Mouse (Mus musculus) midbrain, embryonic 13.5 days (tissue): Measurements from ENCODE around the gene Nags. TPM values are rescaled to one million over a fixed set of nuclear protein-coding genes. Genes with fewer than 3 reads are reported as not detected.

Experiments used
- ATAC-seq: fragments of 200-750 bp; cut with Nextera tagmentation; 2 replicates; pipeline ENCODE4 v1.8.0; 2017; ENCODE audit warnings: mild to moderate bottlenecking, moderate TSS enrichment, moderate library complexity
- H3K27ac ChIP-seq: fragments of 300-500 bp; sonication (generic); 2 replicates; pipeline ENCODE4 v1.5.1; 2015; ENCODE audit warnings: inconsistent platforms, mild to moderate bottlenecking, moderate library complexity
- H3K27me3 ChIP-seq: fragments of 300-500 bp; sonication (generic); 2 replicates; pipeline ENCODE4 v1.6.1; 2015; ENCODE audit warnings: mild to moderate bottlenecking, inconsistent platforms
- H3K36me3 ChIP-seq: fragments of 300-500 bp; sonication (generic); 2 replicates; pipeline ENCODE4 v1.6.1; 2015; ENCODE audit warnings: mild to moderate bottlenecking, inconsistent platforms
- H3K4me1 ChIP-seq: fragments of 300-500 bp; sonication (generic); replicated peaks from 2 replicates; pipeline ENCODE4 v1.6.1; 2015; ENCODE audit warnings: inconsistent platforms
- H3K4me2 ChIP-seq: fragments of 300-500 bp; sonication (generic); replicated peaks from 2 replicates; pipeline ENCODE4 v1.6.1; 2015; ENCODE audit warnings: moderate library complexity, mild to moderate bottlenecking, inconsistent platforms
- H3K4me3 ChIP-seq: fragments of 300-500 bp; sonication (generic); replicated peaks from 2 replicates; pipeline ENCODE4 v1.5.1; 2015; ENCODE audit warnings: mild to moderate bottlenecking, inconsistent platforms
- H3K9ac ChIP-seq: fragments of 300-500 bp; sonication (generic); replicated peaks from 2 replicates; pipeline ENCODE4 v1.6.1; 2015; ENCODE audit warnings: mild to moderate bottlenecking, inconsistent platforms
- H3K9me3 ChIP-seq: fragments of 300-500 bp; sonication (generic); 2 replicates; pipeline ENCODE4 v1.6.1; 2016; ENCODE audit warnings: mild to moderate bottlenecking, inconsistent platforms
- WGBS: fragments of 180-500 bp; shearing (Covaris S2); methylation state at CpG from one replicate; pipeline ENCODE4 v1.1.7; 2015; 5-methylcytosine and 5-hydroxymethylcytosine counted together
- polyA plus RNA-seq: library from polyadenylated mRNA; unstranded; fragments of >200 nt; fragmentation: Nextera tagmentation; extraction: Ambion mirVana; gene quantifications from 2 replicates; pipeline ENCODE4 v1.2.1, GENCODE M21; 2015

The Nags gene
- polyA plus RNA-seq, 1 experiment from 2014 or later: 0.09 TPM

- no peak for ATAC-seq
- 43% methylated on average over 4 of the region's 4 CpGs for WGBS
- H3K4me2 ChIP-seq: peak overlapping the region; percentile 66
These were observed 45.5 kb downstream of the Nags start for GRCm38 (mm10) chr11:102190848-102191247.

GRCm38 (mm10) chr11:102193657-102194440, 48.5 kb downstream of the Nags start:
- 90% methylated on average over 9 of the region's 9 CpGs for WGBS

More at GRCm38 (mm10) chr11:102190848-102191247, 45.5 kb downstream of the Nags start:
- peak overlapping the region; percentile 59 for H3K4me3 ChIP-seq
- peak overlapping the region; percentile 67 for H3K9ac ChIP-seq
- no peaks in the 10 kb centered on the region for H3K27me3 ChIP-seq
- peaks cover 38% of the 10 kb centered on the region for H3K36me3 ChIP-seq
- peaks cover 21% of the 10 kb centered on the region for H3K4me1 ChIP-seq
- no peaks in the 10 kb centered on the region for H3K9me3 ChIP-seq
- H3K27ac ChIP-seq: no peak overlapping the region

GRCm38 (mm10) chr11:102196018-102196797, 50.9 kb downstream of the Nags start:
- Histone ChIP-seq H3K36me3 (peaks cover 91% of the 10 kb centered on the region), H3K9ac (no peak overlapping the region), H3K27me3 (no peaks in the 10 kb centered on the region), H3K4me2 (no peak overlapping the region), H3K27ac (no peak overlapping the region), H3K4me3 (no peak overlapping the region), H3K4me1 (peaks cover 3% of the 10 kb centered on the region), H3K9me3 (no peaks in the 10 kb centered on the region)
- WGBS: 89% methylated on average over 21 of the region's 21 CpGs
- peak; percentile 15; the same call in 1 of the 2 replicates for ATAC-seq

More at GRCm38 (mm10) chr11:102193657-102194440, 48.5 kb downstream of the Nags start:
- Histone ChIP-seq H3K27me3 (no peaks in the 10 kb centered on the region), H3K4me1 (peaks cover 20% of the 10 kb centered on the region), H3K4me3 (no peak overlapping the region), H3K9ac (no peak overlapping the region), H3K4me2 (no peak overlapping the region), H3K9me3 (no peaks in the 10 kb centered on the region), H3K36me3 (peaks cover 68% of the 10 kb centered on the region), H3K27ac (no peak overlapping the region)
- ATAC-seq: no peak

- Histone ChIP-seq H3K36me3 (peaks cover 98% of the 10 kb centered on the region), H3K9me3 (no peaks in the 10 kb centered on the region), H3K9ac (no peak overlapping the region), H3K4me1 (no peaks in the 10 kb centered on the region), H3K4me3 (no peak overlapping the region), H3K27ac (no peak overlapping the region), H3K4me2 (no peak overlapping the region), H3K27me3 (no peaks in the 10 kb centered on the region)
- ATAC-seq: no peak
- WGBS: 68% methylated on average over 6 of the region's 6 CpGs
These were observed 52.9 kb downstream of the Nags start for GRCm38 (mm10) chr11:102198245-102198644.

Other genes with a start within 250 kb of the Nags start
- 0.07 and 0.24 TPM in 2 replicates for gene Sost, start 178.5 kb upstream of the Nags start, polyA plus RNA-seq
- gene Cfap97d1, start 161.2 kb upstream of the Nags start, polyA plus RNA-seq: not detected in 2 replicates
- 11.3 and 11.8 TPM in 2 replicates for gene Dusp3, start 158.5 kb upstream of the Nags start, polyA plus RNA-seq
- gene Mpp3, start 117.1 kb upstream of the Nags start, polyA plus RNA-seq: 45.3 and 46.4 TPM in 2 replicates
- gene Cd300lg, start 104.0 kb upstream of the Nags start, polyA plus RNA-seq: 0.32 and 0.40 TPM in 2 replicates
- gene Mpp2, start 57.0 kb upstream of the Nags start, polyA plus RNA-seq: 24.5 and 26.7 TPM in 2 replicates
- gene Ppy, start 44.2 kb upstream of the Nags start, polyA plus RNA-seq: not detected in 2 replicates
- not detected in 2 replicates for gene Pyy, start 37.7 kb upstream of the Nags start, polyA plus RNA-seq
- 40.5 and 42.5 TPM in 2 replicates for gene Tmem101, start 10.9 kb downstream of the Nags start, polyA plus RNA-seq
- 141 and 156 TPM in 2 replicates for gene Lsm12, start 39.8 kb downstream of the Nags start, polyA plus RNA-seq
- 31.4 and 32.9 TPM in 2 replicates for gene G6pc3, start 44.1 kb downstream of the Nags start, polyA plus RNA-seq
- 80.5 and 106 TPM in 2 replicates for gene Hdac5, start 84.7 kb downstream of the Nags start, polyA plus RNA-seq
- 4.6 and 5.6 TPM in 2 replicates for gene BC030867, start 103.4 kb downstream of the Nags start, polyA plus RNA-seq
- not detected in 2 replicates for gene Asb16, start 123.2 kb downstream of the Nags start, polyA plus RNA-seq
- gene Tmub2, start 139.4 kb downstream of the Nags start, polyA plus RNA-seq: 79.0 and 83.4 TPM in 2 replicates
- gene Atxn7l3, start 151.1 kb downstream of the Nags start, polyA plus RNA-seq: 28.4 and 30.1 TPM in 2 replicates
- 85.2 and 90.3 TPM in 2 replicates for gene Ubtf, start 174.2 kb downstream of the Nags start, polyA plus RNA-seq
- gene Slc4a1, start 220.7 kb downstream of the Nags start, polyA plus RNA-seq: 4.3 and 4.8 TPM in 2 replicates
- 131 and 153 TPM in 2 replicates for gene Rundc3a, start 247.9 kb downstream of the Nags start, polyA plus RNA-seq